Mouse (Mus musculus) midbrain, embryonic 10.5 days (tissue): ENCODE data around the gene Hsp90ab1. TPM values are rescaled to one million over a fixed set of nuclear protein-coding genes. Genes with fewer than 3 reads are reported as not detected.

ENCODE experiments used
- DNase-seq: peaks from one replicate; pipeline ENCODE4 v3.0.0-alpha.2; 2017; ENCODE audit warnings: low spot score
- H3K27ac ChIP-seq: fragments of 300-500 bp; sonication (generic); replicated peaks from 2 replicates; pipeline ENCODE4 v1.5.1; 2016; ENCODE audit warnings: mild to moderate bottlenecking
- H3K27me3 ChIP-seq: fragments of 300-500 bp; sonication (generic); 2 replicates; pipeline ENCODE4 v1.6.1; 2016; ENCODE audit warnings: low read depth, mild to moderate bottlenecking; ENCODE audit not compliant: poor library complexity, severe bottlenecking
- H3K36me3 ChIP-seq: fragments of 300-500 bp; sonication (generic); 2 replicates; pipeline ENCODE4 v1.6.1; 2016; ENCODE audit warnings: mild to moderate bottlenecking, moderate library complexity
- H3K4me1 ChIP-seq: fragments of 300-500 bp; sonication (generic); 2 replicates; pipeline ENCODE4 v1.6.1; 2016
- H3K4me3 ChIP-seq: fragments of 300-500 bp; sonication (generic); 2 replicates; pipeline ENCODE4 v1.5.1; 2016; ENCODE audit warnings: mild to moderate bottlenecking, moderate library complexity
- H3K9me3 ChIP-seq: fragments of 300-500 bp; sonication (generic); replicated peaks from 2 replicates; pipeline ENCODE4 v1.6.1; 2016; ENCODE audit warnings: mild to moderate bottlenecking
- WGBS: fragments of 180-500 bp; shearing (Covaris S2); methylation state at CpG from one replicate; pipeline ENCODE4 v1.1.7; 2016; 5-methylcytosine and 5-hydroxymethylcytosine counted together
- polyA plus RNA-seq: library from polyadenylated mRNA; unstranded; fragments of >200 nt; fragmentation: Nextera tagmentation; extraction: Ambion mirVana; gene quantifications from 2 replicates; pipeline ENCODE4 v1.2.1, GENCODE M21; 2016

The Hsp90ab1 gene
- polyA plus RNA-seq, 1 experiment from 2014 or later = 2,044 TPM

GRCm38 (mm10) chr17:45594195-45594594 lies 21.1 kb upstream of the Hsp90ab1 start:
- Histone ChIP-seq H3K27me3 (peaks cover 77% of the 10 kb centered on the region), H3K4me1 (peaks cover 84% of the 10 kb centered on the region), H3K36me3 (peaks cover 13% of the 10 kb centered on the region), H3K27ac (no peak overlapping the region), H3K9me3 (no peaks in the 10 kb centered on the region), H3K4me3 (peak overlapping the region; percentile 66)
- WGBS = 42% methylated on average over 8 of the region's 8 CpGs
- no peak for DNase-seq

DNA sequence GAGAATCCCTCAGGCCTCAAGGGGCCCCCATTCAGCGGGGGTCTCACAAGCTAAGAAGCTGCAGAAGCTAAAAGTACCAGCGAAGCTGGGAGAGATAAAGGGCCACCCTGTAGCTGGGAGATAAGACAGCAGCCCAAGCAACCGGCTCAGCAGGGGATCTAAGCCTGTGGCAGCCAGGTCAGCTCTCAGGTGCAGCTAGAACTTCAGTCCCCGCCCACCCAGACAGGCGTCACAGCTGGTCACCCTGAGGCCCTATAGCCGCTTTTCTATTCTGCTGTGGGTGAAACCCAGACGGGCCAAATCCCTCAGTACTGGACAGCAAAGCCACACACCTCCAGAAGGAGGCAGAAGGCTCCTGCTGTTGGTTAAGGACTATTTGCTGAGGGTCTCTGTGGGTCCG lies 20.4 kb upstream of the Hsp90ab1 start:
- peaks cover 77% of the 10 kb centered on the region for H3K4me1 ChIP-seq
- H3K4me3 ChIP-seq = peak overlapping the region; percentile 66
- peaks cover 20% of the 10 kb centered on the region for H3K36me3 ChIP-seq
- DNase-seq = no peak
- H3K9me3 ChIP-seq = no peaks in the 10 kb centered on the region
- 13% methylated on average over 8 of the region's 8 CpGs for WGBS
- no peak overlapping the region for H3K27ac ChIP-seq
- peaks cover 70% of the 10 kb centered on the region for H3K27me3 ChIP-seq

DNA sequence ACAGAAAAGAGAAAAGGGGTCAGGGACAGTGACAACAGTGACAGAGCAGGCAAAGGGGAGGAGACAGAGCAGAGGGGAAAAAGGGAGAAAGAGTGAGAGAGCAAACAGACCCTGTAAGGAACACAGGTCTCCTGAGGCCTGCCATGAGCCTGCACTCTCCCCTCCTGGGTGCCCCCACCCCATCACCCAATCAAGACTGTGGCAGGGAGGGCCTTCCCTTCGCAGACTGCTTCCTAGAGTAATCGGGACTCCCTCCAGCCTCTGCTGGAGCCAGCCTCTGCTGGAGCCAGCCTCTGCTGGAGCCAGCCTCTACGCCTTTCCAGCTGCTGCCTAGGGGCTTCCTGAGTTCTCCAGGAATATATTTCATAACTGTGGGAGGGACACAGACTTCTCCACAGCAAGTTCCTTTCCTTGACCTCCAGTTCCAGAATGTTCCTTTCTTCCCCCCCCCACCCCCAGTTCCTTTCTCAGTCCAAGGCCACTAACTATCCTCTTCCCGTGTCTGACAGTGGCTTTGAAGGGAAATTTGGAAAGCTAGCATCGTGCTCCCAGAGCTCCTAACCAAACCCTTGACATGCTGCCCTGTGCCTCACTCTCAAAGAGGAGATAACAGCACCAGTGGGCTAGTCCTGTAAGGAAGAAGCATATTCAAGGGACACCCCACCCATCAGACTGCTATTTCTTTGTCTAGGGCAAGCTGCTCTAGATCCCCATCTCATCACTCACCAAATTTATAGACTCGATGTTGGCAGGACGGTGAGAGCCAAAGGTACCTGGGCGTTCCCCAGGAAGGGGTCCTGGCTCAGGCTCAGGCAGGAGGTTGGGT lies 19.7 kb upstream of the Hsp90ab1 start:
- peak overlapping the region; percentile 66 for H3K4me3 ChIP-seq
- H3K36me3 ChIP-seq = peaks cover 23% of the 10 kb centered on the region
- H3K4me1 ChIP-seq = peaks cover 71% of the 10 kb centered on the region
- no peak for DNase-seq
- H3K27ac ChIP-seq = peak overlapping the region; percentile 56
- H3K9me3 ChIP-seq = no peaks in the 10 kb centered on the region
- WGBS = 57% methylated on average over 8 of the region's 8 CpGs
- H3K27me3 ChIP-seq = peaks cover 63% of the 10 kb centered on the region

DNA sequence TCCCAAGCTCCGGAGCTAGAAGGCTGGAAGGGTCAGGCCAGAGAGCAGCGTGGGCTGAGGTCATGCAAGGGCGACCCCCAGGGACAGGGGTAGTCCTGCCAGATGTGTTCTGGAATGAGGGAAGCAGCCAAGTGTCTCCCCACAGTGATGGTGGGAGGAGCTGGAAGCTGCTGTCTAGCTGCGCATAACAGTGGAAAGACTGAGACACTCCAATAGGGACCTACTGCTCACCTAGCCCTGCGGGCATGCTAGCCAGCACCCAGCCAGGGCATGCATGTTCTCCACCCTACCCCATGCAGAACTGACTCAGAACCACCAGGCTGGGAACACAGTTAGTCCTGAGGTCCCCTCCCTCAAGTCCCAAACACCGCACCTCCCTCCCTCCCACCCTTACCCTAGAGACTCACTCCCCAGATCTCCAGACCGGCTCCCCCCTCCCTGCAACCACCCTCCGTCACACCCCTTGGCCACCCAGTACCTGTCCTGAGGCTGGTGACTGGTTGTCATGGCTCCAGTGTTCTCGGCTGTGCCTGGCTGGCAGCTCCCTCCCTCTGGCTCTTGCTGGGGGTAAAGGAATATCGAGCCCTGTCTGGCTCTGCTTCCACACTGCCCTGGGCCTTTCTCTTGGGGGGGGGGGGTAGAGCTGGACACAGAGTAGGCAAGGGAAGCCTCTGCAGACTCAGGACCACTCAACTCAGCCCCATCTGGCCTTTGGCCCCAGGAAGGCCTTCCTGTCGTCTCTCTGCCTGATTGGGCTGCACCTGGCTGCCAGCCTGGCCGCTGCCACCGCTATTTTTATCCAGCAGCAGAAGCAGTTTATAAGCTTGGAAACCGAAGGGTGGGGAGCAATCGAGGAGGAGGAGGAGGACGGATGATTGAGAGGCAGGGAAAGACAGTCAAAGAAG lies 18.9 kb upstream of the Hsp90ab1 start:
- DNase-seq = no peak
- H3K4me3 ChIP-seq = peak overlapping the region; percentile 66
- H3K27ac ChIP-seq = peak overlapping the region; percentile 56
- peaks cover 54% of the 10 kb centered on the region for H3K27me3 ChIP-seq
- H3K4me1 ChIP-seq = peaks cover 63% of the 10 kb centered on the region
- peaks cover 2% of the 10 kb centered on the region; the same call in 1 of the 2 replicates for H3K9me3 ChIP-seq
- peaks cover 29% of the 10 kb centered on the region for H3K36me3 ChIP-seq
- whole genome bisulfite sequencing = 58% methylated on average over 16 of the region's 16 CpGs

DNA sequence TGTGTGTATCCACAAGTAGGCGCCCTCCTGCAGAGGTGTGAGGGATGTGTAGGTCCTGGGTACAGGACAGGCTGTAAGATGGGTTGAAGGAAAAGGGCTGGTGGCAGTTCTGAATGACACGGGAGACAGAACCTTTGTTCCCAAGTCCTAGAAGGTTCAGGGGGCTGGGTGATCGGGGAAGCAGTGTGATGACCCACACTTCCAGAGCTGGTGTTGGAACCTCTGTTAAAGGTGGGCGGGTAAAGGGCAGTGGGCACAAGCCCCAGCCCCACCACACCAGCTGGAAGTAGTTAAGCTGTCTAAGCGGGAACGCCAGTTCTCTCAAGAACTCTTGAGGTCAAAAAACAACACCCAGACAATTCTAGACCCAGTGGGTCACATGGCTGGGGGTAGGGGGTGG lies 17.3 kb upstream of the Hsp90ab1 start:
- Histone ChIP-seq H3K27ac (no peak overlapping the region), H3K36me3 (peaks cover 41% of the 10 kb centered on the region), H3K27me3 (peaks cover 39% of the 10 kb centered on the region), H3K4me1 (peaks cover 57% of the 10 kb centered on the region), H3K4me3 (no peak overlapping the region), H3K9me3 (peaks cover 8% of the 10 kb centered on the region; the same call in 1 of the 2 replicates)
- DNase-seq = no peak
- WGBS = 89% methylated on average over 6 of the region's 6 CpGs

GRCm38 (mm10) chr17:45589844-45590243 lies 16.8 kb upstream of the Hsp90ab1 start:
- DNase-seq = no peak
- H3K36me3 ChIP-seq = peaks cover 41% of the 10 kb centered on the region
- H3K4me1 ChIP-seq = peaks cover 57% of the 10 kb centered on the region
- H3K27me3 ChIP-seq = peaks cover 33% of the 10 kb centered on the region
- no peak overlapping the region for H3K4me3 ChIP-seq
- H3K27ac ChIP-seq = 0 out of 2 replicates have a peak overlapping the region, but pooled peaks have one; percentile 2
- peaks cover 8% of the 10 kb centered on the region; the same call in 1 of the 2 replicates for H3K9me3 ChIP-seq
- WGBS = 91% methylated on average over 8 of the region's 8 CpGs

DNA sequence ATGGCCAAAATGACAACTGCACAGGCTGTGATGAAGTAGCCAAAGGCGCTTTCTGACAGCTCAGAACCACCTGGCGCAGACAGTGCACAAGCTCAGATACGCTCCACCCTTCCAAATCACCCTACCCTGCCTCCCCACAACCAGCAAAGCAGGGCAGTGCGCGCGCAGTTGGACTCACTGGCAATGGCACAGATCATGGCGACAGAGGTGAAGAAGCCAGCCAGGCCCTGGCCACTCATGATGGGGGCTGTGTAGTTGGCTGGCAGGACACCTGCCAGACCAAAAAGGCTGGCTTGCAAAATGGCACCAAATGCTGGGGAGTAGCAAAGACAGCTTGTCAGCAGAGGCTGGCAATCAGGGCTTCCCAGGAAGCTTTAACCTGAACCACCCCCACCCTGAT lies 16.2 kb upstream of the Hsp90ab1 start:
- 97% methylated on average over 7 of the region's 7 CpGs for WGBS
- H3K4me1 ChIP-seq = peaks cover 57% of the 10 kb centered on the region
- H3K27ac ChIP-seq = 0 out of 2 replicates have a peak overlapping the region, but pooled peaks have one; percentile 2
- DNase-seq = no peak
- peaks cover 27% of the 10 kb centered on the region for H3K27me3 ChIP-seq
- peaks cover 41% of the 10 kb centered on the region for H3K36me3 ChIP-seq
- no peak overlapping the region for H3K4me3 ChIP-seq
- H3K9me3 ChIP-seq = peaks cover 8% of the 10 kb centered on the region; the same call in 1 of the 2 replicates

- peaks cover 8% of the 10 kb centered on the region; the same call in 1 of the 2 replicates for H3K9me3 ChIP-seq
- H3K4me1 ChIP-seq = peaks cover 53% of the 10 kb centered on the region
- WGBS = 94% methylated on average over 7 of the region's 7 CpGs
- peaks cover 41% of the 10 kb centered on the region for H3K36me3 ChIP-seq
- H3K4me3 ChIP-seq = no peak overlapping the region
- no peak for DNase-seq
- no peak overlapping the region for H3K27ac ChIP-seq
- peaks cover 19% of the 10 kb centered on the region for H3K27me3 ChIP-seq
These were observed 15.3 kb upstream of the Hsp90ab1 start for GRCm38 (mm10) chr17:45588370-45588769.

- no peak for DNase-seq
- no peak overlapping the region for H3K27ac ChIP-seq
- peaks cover 8% of the 10 kb centered on the region; the same call in 1 of the 2 replicates for H3K9me3 ChIP-seq
- WGBS = 96% methylated on average over 3 of the region's 3 CpGs
- H3K4me3 ChIP-seq = peak overlapping the region; percentile 7; the same call in 1 of the 2 replicates
- peaks cover 37% of the 10 kb centered on the region for H3K4me1 ChIP-seq
- H3K36me3 ChIP-seq = peaks cover 41% of the 10 kb centered on the region
- H3K27me3 ChIP-seq = no peaks in the 10 kb centered on the region
These were observed 13.4 kb upstream of the Hsp90ab1 start for GRCm38 (mm10) chr17:45586449-45586837.

DNA sequence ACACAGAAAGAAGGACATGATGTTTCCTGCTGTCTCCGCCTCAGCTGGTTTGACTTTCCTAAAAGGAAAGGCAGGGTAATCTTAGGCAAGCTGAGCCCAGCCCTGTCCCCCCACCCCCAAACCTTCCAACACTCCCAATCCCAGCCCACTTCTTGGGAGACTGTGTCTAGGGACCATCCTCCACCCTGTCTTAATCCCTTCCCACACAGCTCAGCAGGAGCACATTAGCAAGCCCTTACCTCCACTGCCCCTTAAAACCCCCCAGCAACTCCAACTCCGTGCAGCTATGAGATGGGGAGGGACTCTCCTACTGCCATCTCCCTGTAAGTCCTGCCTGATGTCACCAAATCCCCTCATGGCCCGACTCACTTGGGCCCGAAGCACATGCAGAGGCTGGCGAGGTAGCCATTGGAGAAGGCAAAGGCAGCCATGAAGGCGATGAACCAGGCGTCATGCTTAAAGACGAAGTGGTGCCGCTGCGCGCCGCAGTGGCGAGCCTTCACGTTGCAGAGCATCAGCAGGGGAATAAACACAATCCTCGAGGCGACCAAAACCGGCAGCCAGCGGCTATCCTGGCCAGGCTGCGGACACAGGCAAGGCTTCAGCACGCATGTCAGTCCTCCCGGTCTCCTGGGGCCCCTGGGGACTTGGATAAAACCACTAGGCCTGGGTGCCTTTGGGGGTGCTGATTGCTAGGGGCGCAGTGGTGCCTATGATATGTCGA lies 12.8 kb upstream of the Hsp90ab1 start:
- peak overlapping the region; percentile 7 for H3K4me3 ChIP-seq
- peak overlapping the region; percentile 85 for H3K27ac ChIP-seq
- H3K36me3 ChIP-seq = peaks cover 41% of the 10 kb centered on the region
- peaks cover 32% of the 10 kb centered on the region for H3K4me1 ChIP-seq
- 61% methylated on average over 23 of the region's 23 CpGs for WGBS
- H3K9me3 ChIP-seq = peaks cover 8% of the 10 kb centered on the region; the same call in 1 of the 2 replicates
- no peak for DNase-seq
- H3K27me3 ChIP-seq = no peaks in the 10 kb centered on the region

DNA sequence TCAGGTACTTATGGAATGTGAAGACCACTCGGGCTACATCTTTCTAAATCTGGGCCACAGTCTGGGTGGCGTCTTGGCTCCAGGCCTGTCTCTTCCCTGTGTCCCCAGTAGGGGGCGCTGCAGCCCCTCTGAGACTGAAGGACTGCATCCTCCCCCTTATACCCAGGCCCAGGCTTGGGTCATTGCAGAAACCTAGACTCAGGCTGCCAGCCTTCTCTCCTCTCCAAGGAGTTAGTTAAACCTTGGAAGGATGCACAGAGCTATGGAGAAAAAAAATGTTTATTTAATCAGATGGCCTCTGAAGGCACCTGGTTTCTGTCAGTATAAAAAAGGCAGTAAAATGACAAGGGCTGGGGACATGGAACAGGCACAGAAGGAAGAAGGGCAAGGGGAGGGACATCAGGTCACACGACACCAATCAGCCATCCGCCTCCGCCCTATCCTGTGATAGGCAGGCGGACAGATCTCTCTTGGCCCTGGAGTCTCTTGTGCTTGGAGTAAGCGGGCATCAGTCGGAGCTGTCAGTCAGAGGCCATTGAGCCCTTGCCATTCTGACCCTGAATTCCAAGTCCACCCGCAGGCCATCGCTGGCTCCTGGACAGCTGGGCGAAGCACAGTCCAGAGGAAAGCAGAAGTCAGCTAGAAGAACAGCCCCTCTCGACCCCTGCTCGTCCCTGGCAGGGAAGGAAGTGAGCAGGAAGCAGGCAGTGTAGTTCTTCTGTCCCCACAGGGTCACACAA lies 12.0 kb upstream of the Hsp90ab1 start:
- no peaks in the 10 kb centered on the region for H3K27me3 ChIP-seq
- peak; percentile 85 for DNase-seq
- peaks cover 29% of the 10 kb centered on the region for H3K4me1 ChIP-seq
- WGBS = 13% methylated on average over 14 of the region's 14 CpGs
- H3K9me3 ChIP-seq = peaks cover 8% of the 10 kb centered on the region; the same call in 1 of the 2 replicates
- peak overlapping the region; percentile 85 for H3K27ac ChIP-seq
- H3K36me3 ChIP-seq = peaks cover 38% of the 10 kb centered on the region
- peak overlapping the region; percentile 19; the same call in 1 of the 2 replicates for H3K4me3 ChIP-seq
